Mouse (Mus musculus): ENCODE data around the gene Dnajb12. TPM values are rescaled to one million over a fixed set of nuclear protein-coding genes. Genes with fewer than 3 reads are reported as not detected.

Dnajb12 gene
- total and polyA plus RNA-seq, 3 experiments = 13.3 to 217 (median 41.7) TPM

DNA sequence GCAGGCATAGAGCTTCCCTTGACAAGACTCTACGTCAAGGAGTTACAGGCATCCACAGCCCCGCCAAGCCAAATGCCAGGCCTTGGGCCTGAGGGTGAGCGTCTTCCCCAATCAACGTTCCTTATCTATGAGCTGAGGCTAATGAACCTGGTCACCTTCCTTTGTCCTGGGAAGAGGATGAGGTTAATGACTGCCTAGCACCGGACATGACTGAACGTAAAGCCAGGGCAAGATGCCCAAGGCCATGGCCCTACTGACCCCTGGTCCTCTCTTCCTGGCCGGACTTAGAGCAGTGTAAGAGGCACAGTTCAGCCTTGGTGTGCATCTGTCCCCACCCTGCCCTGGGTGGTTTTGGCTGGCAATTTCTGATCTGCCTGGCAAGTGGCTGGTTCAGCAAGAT lies 49.8 kb downstream of the Dnajb12 start:
- Histone ChIP-seq H3K36me3 (ENCODE audit: control insufficient read depth in 1 of 2, insufficient read depth in 2 of 2, low read length in 2 of 2) (peaks cover 0 to 5% of the 10 kb centered on the region in 2 experiments; a peak in 2 of 4 replicates), H3K4me3 (ENCODE audit: control insufficient read depth in 1 of 2, insufficient read depth in 1 of 2, low read depth in 2 of 2, low read length in 2 of 2) (no peak overlapping the region), H3K9ac (ENCODE audit: control insufficient read depth, low read depth, low read length, poor library complexity, severe bottlenecking) (no peak overlapping the region), H3K27ac (ENCODE audit: control insufficient read depth, low read depth, low read length) (no peak overlapping the region), H3K9me3 (replicated peaks; ENCODE audit: insufficient read depth, low read length) (no peaks in the 10 kb centered on the region), H3K4me1 (ENCODE audit: control insufficient read depth in 1 of 2, insufficient read depth in 2 of 2, low read length in 2 of 2) (peaks cover 4 to 11% of the 10 kb centered on the region in 2 experiments), H3K79me2 (ENCODE audit: control insufficient read depth, insufficient read depth, low read length, poor library complexity) (no peaks in the 10 kb centered on the region), H3K27me3 (ENCODE audit: control insufficient read depth in 1 of 2, insufficient read depth in 2 of 2, low read length in 2 of 2) (no peaks in the 10 kb centered on the region)
- no peak for TF ChIP-seq HCFC1 (IDR thresholded peaks at IDR 0.05; ENCODE audit: low read depth, low read length)
- TF ChIP-seq TCF12 (IDR thresholded peaks at IDR 0.05; ENCODE audit: low read depth, low read length) = no peak
- no peak for TF ChIP-seq NRF1 (IDR thresholded peaks at IDR 0.05; ENCODE audit: insufficient read depth, low read depth, low read length, poor library complexity, severe bottlenecking)
- TF ChIP-seq ETS1 (IDR thresholded peaks at IDR 0.05; ENCODE audit: low read depth, low read length) = no peak
- no peak for TF ChIP-seq CTCF (IDR thresholded peaks at IDR 0.05 in 2 of 3, conservative IDR thresholded peaks at IDR 0.05 in 1 of 3; ENCODE audit: control insufficient read depth in 1 of 3, insufficient read depth in 1 of 3, low read depth in 2 of 3, low read length in 3 of 3, poor library complexity in 1 of 3, severe bottlenecking in 1 of 3)
- TF ChIP-seq MXI1 (IDR thresholded peaks at IDR 0.05; ENCODE audit: low read depth, low read length) = no peak
- TF ChIP-seq ZNF384 (IDR thresholded peaks at IDR 0.05; ENCODE audit: low read depth, low read length) = no peak
- TF ChIP-seq CHD2 (IDR thresholded peaks at IDR 0.05; ENCODE audit: low read length) = no peak
- TF ChIP-seq POLR2A (IDR thresholded peaks at IDR 0.05; ENCODE audit: control insufficient read depth in 1 of 2, insufficient read depth in 1 of 2, low read depth in 1 of 2, low read length in 2 of 2, poor library complexity in 1 of 2) = no peak
- TF ChIP-seq MYC (IDR thresholded peaks at IDR 0.05; ENCODE audit: low read depth, low read length) = no peak
- TF ChIP-seq ZC3H11A (IDR thresholded peaks at IDR 0.05; ENCODE audit: low read depth, low read length) = no peak
- DNase-seq (ENCODE audit: low read depth, low spot score) = no peak

GRCm38 (mm10) chr10:59930996-59931395 lies 51.6 kb downstream of the Dnajb12 start:
- Histone ChIP-seq H3K9me3 (replicated peaks; ENCODE audit: insufficient read depth, low read length) (no peaks in the 10 kb centered on the region), H3K27me3 (ENCODE audit: control insufficient read depth in 1 of 2, insufficient read depth in 2 of 2, low read length in 2 of 2) (no peaks in the 10 kb centered on the region), H3K36me3 (ENCODE audit: control insufficient read depth in 1 of 2, insufficient read depth in 2 of 2, low read length in 2 of 2) (no peaks in the 10 kb centered on the region), H3K79me2 (ENCODE audit: control insufficient read depth, insufficient read depth, low read length, poor library complexity) (no peaks in the 10 kb centered on the region), H3K27ac (ENCODE audit: control insufficient read depth, low read depth, low read length) (no peak overlapping the region), H3K4me1 (ENCODE audit: control insufficient read depth in 1 of 2, insufficient read depth in 2 of 2, low read length in 2 of 2) (peaks cover 0 to 4% of the 10 kb centered on the region in 2 experiments; a peak in 2 of 4 replicates), H3K4me3 (ENCODE audit: control insufficient read depth in 1 of 2, insufficient read depth in 1 of 2, low read depth in 2 of 2, low read length in 2 of 2) (no peak overlapping the region), H3K9ac (ENCODE audit: control insufficient read depth, low read depth, low read length, poor library complexity, severe bottlenecking) (no peak overlapping the region)
- no peak for DNase-seq (ENCODE audit: low read depth, low spot score)
- TF ChIP-seq TAL1 (IDR thresholded peaks at IDR 0.05; ENCODE audit: low read length) = no peak

GRCm38 (mm10) chr10:59932521-59932920 lies 53.2 kb downstream of the Dnajb12 start:
- no peak for DNase-seq (ENCODE audit: low read depth, low spot score)
- Histone ChIP-seq H3K27me3 (ENCODE audit: control insufficient read depth in 1 of 2, insufficient read depth in 2 of 2, low read length in 2 of 2) (no peaks in the 10 kb centered on the region), H3K27ac (ENCODE audit: control insufficient read depth, low read depth, low read length) (no peak overlapping the region), H3K9me3 (replicated peaks; ENCODE audit: insufficient read depth, low read length) (no peaks in the 10 kb centered on the region), H3K36me3 (ENCODE audit: control insufficient read depth in 1 of 2, insufficient read depth in 2 of 2, low read length in 2 of 2) (no peaks in the 10 kb centered on the region), H3K4me3 (ENCODE audit: control insufficient read depth in 1 of 2, insufficient read depth in 1 of 2, low read depth in 2 of 2, low read length in 2 of 2) (no peak overlapping the region), H3K4me1 (ENCODE audit: control insufficient read depth in 1 of 2, insufficient read depth in 2 of 2, low read length in 2 of 2) (peaks cover 0 to 4% of the 10 kb centered on the region in 2 experiments; a peak in 2 of 4 replicates), H3K79me2 (ENCODE audit: control insufficient read depth, insufficient read depth, low read length, poor library complexity) (no peaks in the 10 kb centered on the region), H3K9ac (ENCODE audit: control insufficient read depth, low read depth, low read length, poor library complexity, severe bottlenecking) (no peak overlapping the region)
- no peak for TF ChIP-seq SIN3A (IDR thresholded peaks at IDR 0.05; ENCODE audit: low read length)
- TF ChIP-seq E2F4 (IDR thresholded peaks at IDR 0.05; ENCODE audit: borderline replicate concordance, low read depth, low read length) = no peak
- TF ChIP-seq CHD2 (IDR thresholded peaks at IDR 0.05; ENCODE audit: low read length) = no peak
- TF ChIP-seq MAFK (IDR thresholded peaks at IDR 0.05; ENCODE audit: borderline replicate concordance, low read depth, low read length) = no peak
- no peak for TF ChIP-seq USF1 (IDR thresholded peaks at IDR 0.05; ENCODE audit: low read depth, low read length)
- no peak for TF ChIP-seq ELF1 (IDR thresholded peaks at IDR 0.05; ENCODE audit: low read depth, low read length)
- TF ChIP-seq CHD1 (IDR thresholded peaks at IDR 0.05; ENCODE audit: low read depth, low read length) = no peak
- no peak for TF ChIP-seq GATA1 (IDR thresholded peaks at IDR 0.05; ENCODE audit: low read depth, low read length)
- TF ChIP-seq POLR2AphosphoS5 (IDR thresholded peaks at IDR 0.05; ENCODE audit: borderline replicate concordance, low read depth, low read length) = no peak
- no peak for TF ChIP-seq NELFE (IDR thresholded peaks at IDR 0.05; ENCODE audit: low read depth, low read length)
- TF ChIP-seq KAT2A (conservative IDR thresholded peaks at IDR 0.05; ENCODE audit: low read depth, low read length) = no peak
- no peak for TF ChIP-seq USF2 (IDR thresholded peaks at IDR 0.05; ENCODE audit: borderline replicate concordance in 1 of 2, insufficient read depth in 1 of 2, low read depth in 1 of 2, low read length in 2 of 2)
- no peak for TF ChIP-seq CTCF (IDR thresholded peaks at IDR 0.05 in 2 of 3, conservative IDR thresholded peaks at IDR 0.05 in 1 of 3; ENCODE audit: control insufficient read depth in 1 of 3, insufficient read depth in 1 of 3, low read depth in 2 of 3, low read length in 3 of 3, poor library complexity in 1 of 3, severe bottlenecking in 1 of 3)
- TF ChIP-seq TBP (IDR thresholded peaks at IDR 0.05; ENCODE audit: low read depth, low read length) = no peak
- TF ChIP-seq ZC3H11A (IDR thresholded peaks at IDR 0.05; ENCODE audit: low read depth, low read length) = no peak
- no peak for TF ChIP-seq MAX (IDR thresholded peaks at IDR 0.05; ENCODE audit: low read length)
- TF ChIP-seq MAZ (IDR thresholded peaks at IDR 0.05; ENCODE audit: low read depth, low read length) = no peak
- TF ChIP-seq ZNF384 (IDR thresholded peaks at IDR 0.05; ENCODE audit: low read depth, low read length) = no peak

Data from MEL (cell line).